Mouse (Mus musculus) forebrain, embryonic 14.5 days (tissue): ENCODE results near the gene Tmem214. TPM values are rescaled to one million over a fixed set of nuclear protein-coding genes. Genes with fewer than 3 reads are reported as not detected.
"Not testable (repeated sequence)": the region's sequence is repeated elsewhere in the genome, so short reads cannot be mapped to it uniquely, and the experiment has no call there.

Experiments
- ATAC-seq: fragments of 200-750 bp; cut with Nextera tagmentation; 2 replicates; pipeline ENCODE4 v1.8.0; 2017; ENCODE audit warnings: mild to moderate bottlenecking, moderate library complexity
- DNase-seq: peaks from one replicate; pipeline ENCODE4 v3.0.0-alpha.2; 2015; ENCODE audit warnings: low spot score
- H3K27ac ChIP-seq: fragments of 300-500 bp; sonication (generic); 2 replicates; pipeline ENCODE4 v1.5.1; 2014; ENCODE audit warnings: low read depth, mild to moderate bottlenecking, control low read depth, low read length, moderate library complexity
- H3K27me3 ChIP-seq: fragments of 300-500 bp; sonication (generic); replicated peaks from 2 replicates; pipeline ENCODE4 v1.6.1; 2014; ENCODE audit warnings: low read length, control low read depth, mixed read lengths; ENCODE audit not compliant: control insufficient read depth, insufficient read depth
- H3K36me3 ChIP-seq: fragments of 300-500 bp; sonication (generic); 2 replicates; pipeline ENCODE4 v1.6.1; 2014; ENCODE audit warnings: low read length, control low read depth; ENCODE audit not compliant: control insufficient read depth, insufficient read depth
- H3K4me1 ChIP-seq: fragments of 300-500 bp; sonication (generic); 2 replicates; pipeline ENCODE4 v1.6.1; 2014; ENCODE audit warnings: antibody characterized with exemption, low read length, control low read depth; ENCODE audit not compliant: control insufficient read depth, insufficient read depth
- H3K4me2 ChIP-seq: fragments of 300-500 bp; sonication (generic); 2 replicates; pipeline ENCODE4 v1.6.1; 2014; ENCODE audit warnings: mild to moderate bottlenecking, control low read depth, low read length
- H3K4me3 ChIP-seq: fragments of 300-500 bp; sonication (generic); 2 replicates; pipeline ENCODE4 v1.5.1; 2014; ENCODE audit warnings: low read depth, low read length, control low read depth
- H3K9ac ChIP-seq: fragments of 300-500 bp; sonication (generic); 2 replicates; pipeline ENCODE4 v1.6.1; 2014; ENCODE audit warnings: mild to moderate bottlenecking, low read length, control low read depth, moderate library complexity
- H3K9me3 ChIP-seq: fragments of 300-500 bp; sonication (generic); replicated peaks from 2 replicates; pipeline ENCODE4 v1.6.1; 2016; ENCODE audit warnings: low read length, control low read depth, mixed read lengths; ENCODE audit not compliant: control insufficient read depth
- WGBS: fragments of 180-500 bp; shearing (Covaris S2); extraction: QIAGEN DNeasy Blood & Tissue Kit; methylation state at CpG from one replicate; pipeline ENCODE4 v1.1.7; 2014; 5-methylcytosine and 5-hydroxymethylcytosine counted together
- polyA plus RNA-seq: library from polyadenylated mRNA; unstranded; fragments of >200 nt; fragmentation: Nextera tagmentation; extraction: Ambion mirVana; gene quantifications from 2 replicates; pipeline ENCODE4 v1.2.1, GENCODE M21; 2014

Tmem214 gene
- polyA plus RNA-seq, 1 experiment from 2014 or later = 30.6 TPM

GRCm38 (mm10) chr5:30868981-30869380 is 1.2 kb downstream of the Tmem214 start:
- Histone ChIP-seq H3K27ac (no peak overlapping the region), H3K36me3 (peaks cover 51% of the 10 kb centered on the region), H3K4me1 (peaks cover 11% of the 10 kb centered on the region; the same call in 1 of the 2 replicates), H3K27me3 (no peaks in the 10 kb centered on the region), H3K9me3 (no peaks in the 10 kb centered on the region), H3K4me2 (peak overlapping the region; percentile 92), H3K4me3 (peak overlapping the region; percentile 84), H3K9ac (peak overlapping the region; percentile 91)
- DNase-seq = no peak
- WGBS = 22% methylated on average over 9 of the region's 9 CpGs
- ATAC-seq = peak; percentile 38

GRCm38 (mm10) chr5:30869405-30870130 is 1.8 kb downstream of the Tmem214 start:
- H3K4me3 ChIP-seq = peak overlapping the region; percentile 84
- peak overlapping the region; percentile 92 for H3K4me2 ChIP-seq
- H3K9me3 ChIP-seq = no peaks in the 10 kb centered on the region
- H3K9ac ChIP-seq = peak overlapping the region; percentile 91
- ATAC-seq = peak; percentile 96
- H3K27ac ChIP-seq = 0 out of 2 replicates have a peak overlapping the region, but pooled peaks have one; percentile 27
- WGBS = under 1% methylated on average over 63 of the region's 63 CpGs
- DNase-seq = peak; percentile 87
- no peaks in the 10 kb centered on the region for H3K27me3 ChIP-seq
- H3K4me1 ChIP-seq = peaks cover 11% of the 10 kb centered on the region; the same call in 1 of the 2 replicates
- peaks cover 56% of the 10 kb centered on the region for H3K36me3 ChIP-seq

GRCm38 (mm10) chr5:30870131-30870406 is 2.3 kb downstream of the Tmem214 start:
- Histone ChIP-seq H3K27ac (no peak overlapping the region), H3K36me3 (peaks cover 56% of the 10 kb centered on the region), H3K4me1 (peaks cover 11% of the 10 kb centered on the region; the same call in 1 of the 2 replicates), H3K4me3 (peak overlapping the region; percentile 84), H3K27me3 (no peaks in the 10 kb centered on the region), H3K4me2 (peak overlapping the region; percentile 92), H3K9me3 (no peaks in the 10 kb centered on the region), H3K9ac (peak overlapping the region; percentile 91)
- no peak for DNase-seq
- WGBS = 19% methylated on average over 2 of the region's 2 CpGs
- no peak for ATAC-seq

GRCm38 (mm10) chr5:30872574-30872973 is 4.8 kb downstream of the Tmem214 start:
- DNase-seq (no peak), ATAC-seq (no peak)
- Histone ChIP-seq H3K4me1 (peaks cover 11% of the 10 kb centered on the region; the same call in 1 of the 2 replicates), H3K36me3 (peaks cover 65% of the 10 kb centered on the region), H3K27me3 (no peaks in the 10 kb centered on the region), H3K9ac (no peak overlapping the region), H3K4me2 (no peak overlapping the region), H3K27ac (no peak overlapping the region), H3K4me3 (no peak overlapping the region), H3K9me3 (no peaks in the 10 kb centered on the region)
- WGBS = 93% methylated on average over 9 of the region's 9 CpGs

- no peak overlapping the region for H3K4me2 ChIP-seq
- WGBS = 98% methylated on average over 7 of the region's 7 CpGs
- no peaks in the 10 kb centered on the region for H3K27me3 ChIP-seq
- DNase-seq = no peak
- no peaks in the 10 kb centered on the region for H3K9me3 ChIP-seq
- no peak overlapping the region for H3K9ac ChIP-seq
- no peak overlapping the region for H3K4me3 ChIP-seq
- ATAC-seq = no peak
- no peak overlapping the region for H3K27ac ChIP-seq
- H3K36me3 ChIP-seq = peaks cover 66% of the 10 kb centered on the region
- peaks cover 8% of the 10 kb centered on the region; the same call in 1 of the 2 replicates for H3K4me1 ChIP-seq
These were observed 6.6 kb downstream of the Tmem214 start for GRCm38 (mm10) chr5:30874365-30874764.

- ATAC-seq (peak; percentile 62; the same call in 1 of the 2 replicates), DNase-seq (peak; percentile 76)
- Histone ChIP-seq H3K27me3 (no peaks in the 10 kb centered on the region), H3K4me3 (no peak overlapping the region), H3K27ac (no peak overlapping the region; the same call in 1 of the 2 replicates), H3K4me1 (no peaks in the 10 kb centered on the region; the same call in 1 of the 2 replicates), H3K9me3 (no peaks in the 10 kb centered on the region), H3K36me3 (peaks cover 41% of the 10 kb centered on the region), H3K9ac (no peak overlapping the region), H3K4me2 (no peak overlapping the region)
- 57% methylated on average over 6 of the region's 6 CpGs for WGBS
These were observed 10.8 kb downstream of the Tmem214 start for GRCm38 (mm10) chr5:30878616-30879015.

- Histone ChIP-seq H3K27ac (no peak overlapping the region; the same call in 1 of the 2 replicates), H3K36me3 (peaks cover 32% of the 10 kb centered on the region), H3K27me3 (no peaks in the 10 kb centered on the region), H3K4me3 (no peak overlapping the region), H3K9me3 (no peaks in the 10 kb centered on the region), H3K4me2 (no peak overlapping the region), H3K4me1 (no peaks in the 10 kb centered on the region; the same call in 1 of the 2 replicates), H3K9ac (no peak overlapping the region)
- 82% methylated on average over 5 of the region's 5 CpGs for WGBS
- DNase-seq (peak; percentile 13), ATAC-seq (0 out of 2 replicates have a peak, but pooled peaks have one; percentile 16)
These were observed 11.6 kb downstream of the Tmem214 start for GRCm38 (mm10) chr5:30879347-30879943.

GRCm38 (mm10) chr5:30881839-30882238 is 14.0 kb downstream of the Tmem214 start:
- not testable (repeated sequence) for DNase-seq, ATAC-seq, H3K4me1 ChIP-seq, H3K9ac ChIP-seq, H3K27me3 ChIP-seq, H3K27ac ChIP-seq, H3K4me2 ChIP-seq, H3K4me3 ChIP-seq, H3K9me3 ChIP-seq, H3K36me3 ChIP-seq
- WGBS = 88% methylated on average over 4 of the region's 4 CpGs

GRCm38 (mm10) chr5:30886209-30886608 is 18.4 kb downstream of the Tmem214 start:
- Histone ChIP-seq H3K27me3 (no peaks in the 10 kb centered on the region), H3K9me3 (no peaks in the 10 kb centered on the region), H3K9ac (no peak overlapping the region), H3K4me3 (0 out of 2 replicates have a peak overlapping the region, but pooled peaks have one; percentile 80), H3K27ac (no peak overlapping the region), H3K4me2 (peak overlapping the region; percentile 84), H3K4me1 (peaks cover 13% of the 10 kb centered on the region), H3K36me3 (peaks cover 4% of the 10 kb centered on the region)
- ATAC-seq (no peak), DNase-seq (no peak)
- WGBS = 38% methylated on average over 4 of the region's 4 CpGs
